Mouse (Mus musculus): Measurements from ENCODE around the gene Akap5. TPM values are rescaled to one million over a fixed set of nuclear protein-coding genes. Genes with fewer than 3 reads are reported as not detected.

Gene Akap5
- polyA plus RNA-seq, 1 experiment from 2014 or later, result 2.0 TPM

- no peak overlapping the region for H3K27ac ChIP-seq (replicated peaks; ENCODE audit: low read depth, low read length)
- WGBS, result 28% methylated on average over 14 of the region's 14 CpGs
- H3K9me3 ChIP-seq (replicated peaks; ENCODE audit: control insufficient read depth, low read length), result no peaks in the 10 kb centered on the region
- peaks cover 10% of the 10 kb centered on the region for H3K4me1 ChIP-seq (ENCODE audit: control insufficient read depth, insufficient read depth, low read length)
- peak overlapping the region; percentile 28; the same call in 1 of the 2 replicates for H3K9ac ChIP-seq (replicated peaks; ENCODE audit: low read length)
- no peaks in the 10 kb centered on the region for H3K36me3 ChIP-seq (replicated peaks; ENCODE audit: control insufficient read depth, insufficient read depth, low read depth, low read length)
- ATAC-seq (replicated peaks; ENCODE audit: insufficient number of reproducible peaks, low FRiP score, low TSS enrichment, low read depth) (no peak), DNase-seq (ENCODE audit: low spot score) (peak; percentile 23)
- peak overlapping the region; percentile 3; the same call in 1 of the 2 replicates for H3K4me3 ChIP-seq (ENCODE audit: low read depth, low read length)
- H3K27me3 ChIP-seq (ENCODE audit: control insufficient read depth, insufficient read depth, low read length), result no peaks in the 10 kb centered on the region
- peak overlapping the region; percentile 87 for H3K4me2 ChIP-seq (ENCODE audit: low read depth, low read length)
Observed at GRCm38 (mm10) chr12:76367096-76367995, 42.7 kb downstream of the Akap5 start.

- Histone ChIP-seq H3K4me2 (ENCODE audit: low read depth, low read length) (peak overlapping the region; percentile 87), H3K4me1 (ENCODE audit: control insufficient read depth, insufficient read depth, low read length) (peaks cover 10% of the 10 kb centered on the region), H3K27ac (replicated peaks; ENCODE audit: low read depth, low read length) (0 out of 2 replicates have a peak overlapping the region, but pooled peaks have one; percentile 35), H3K4me3 (ENCODE audit: low read depth, low read length) (peak overlapping the region; percentile 97), H3K9me3 (replicated peaks; ENCODE audit: control insufficient read depth, low read length) (no peaks in the 10 kb centered on the region), H3K36me3 (replicated peaks; ENCODE audit: control insufficient read depth, insufficient read depth, low read depth, low read length) (no peaks in the 10 kb centered on the region), H3K27me3 (ENCODE audit: control insufficient read depth, insufficient read depth, low read length) (no peaks in the 10 kb centered on the region), H3K9ac (replicated peaks; ENCODE audit: low read length) (peak overlapping the region; percentile 96)
- 9% methylated on average over 9 of the region's 9 CpGs for WGBS
- no peak for ATAC-seq (replicated peaks; ENCODE audit: insufficient number of reproducible peaks, low FRiP score, low TSS enrichment, low read depth)
- DNase-seq (ENCODE audit: low spot score), result peak; percentile 20
Observed at GRCm38 (mm10) chr12:76368201-76368789, 43.6 kb downstream of the Akap5 start.

- Histone ChIP-seq H3K4me1 (ENCODE audit: control insufficient read depth, insufficient read depth, low read length) (peaks cover 10% of the 10 kb centered on the region), H3K4me3 (ENCODE audit: low read depth, low read length) (peak overlapping the region; percentile 97)
- peak; percentile 73 for DNase-seq (ENCODE audit: low spot score)
Observed at GRCm38 (mm10) chr12:76368790-76369205, 44.1 kb downstream of the Akap5 start.

GRCm38 (mm10) chr12:76369206-76369977, 44.7 kb downstream of the Akap5 start, which contains the start of gene Zbtb25:
Zbtb25 (minus strand) TSS chr12:76369602.
- H3K4me2 ChIP-seq (ENCODE audit: low read depth, low read length), result peak within 1 kb of the TSS; percentile 87
- H3K27me3 ChIP-seq (ENCODE audit: control insufficient read depth, insufficient read depth, low read length), result no peaks in the 10 kb centered on the region
- DNase-seq (ENCODE audit: low spot score), result peak; percentile 90
- H3K4me3 ChIP-seq (ENCODE audit: low read depth, low read length), result peak within 1 kb of the TSS; percentile 97
- H3K4me1 ChIP-seq (ENCODE audit: control insufficient read depth, insufficient read depth, low read length), result peaks cover 10% of the 10 kb centered on the region
- peak within 1 kb of the TSS; percentile 96 for H3K9ac ChIP-seq (replicated peaks; ENCODE audit: low read length)
- under 1% methylated on average over 80 of the region's 96 CpGs for WGBS
- no peaks in the 10 kb centered on the region for H3K9me3 ChIP-seq (replicated peaks; ENCODE audit: control insufficient read depth, low read length)
- peak; percentile 58 for ATAC-seq (replicated peaks; ENCODE audit: insufficient number of reproducible peaks, low FRiP score, low TSS enrichment, low read depth)
- peak within 1 kb of the TSS; percentile 100 for H3K27ac ChIP-seq (replicated peaks; ENCODE audit: low read depth, low read length)
- no peaks in the 10 kb centered on the region for H3K36me3 ChIP-seq (replicated peaks; ENCODE audit: control insufficient read depth, insufficient read depth, low read depth, low read length)

More at GRCm38 (mm10) chr12:76368790-76369205, 44.1 kb downstream of the Akap5 start:
- Histone ChIP-seq H3K36me3 (replicated peaks; ENCODE audit: control insufficient read depth, insufficient read depth, low read depth, low read length) (no peaks in the 10 kb centered on the region), H3K27me3 (ENCODE audit: control insufficient read depth, insufficient read depth, low read length) (no peaks in the 10 kb centered on the region), H3K9ac (replicated peaks; ENCODE audit: low read length) (peak overlapping the region; percentile 96), H3K4me2 (ENCODE audit: low read depth, low read length) (peak overlapping the region; percentile 87), H3K9me3 (replicated peaks; ENCODE audit: control insufficient read depth, low read length) (no peaks in the 10 kb centered on the region), H3K27ac (replicated peaks; ENCODE audit: low read depth, low read length) (peak overlapping the region; percentile 100)
- under 1% methylated on average over 19 of the region's 26 CpGs for WGBS
- peak; percentile 29 for ATAC-seq (replicated peaks; ENCODE audit: insufficient number of reproducible peaks, low FRiP score, low TSS enrichment, low read depth)

GRCm38 (mm10) chr12:76369978-76370830, 45.5 kb downstream of the Akap5 start, which contains the start of gene Zbtb1:
Zbtb1 (plus strand) TSS chr12:76370266.
- H3K4me1 ChIP-seq (ENCODE audit: control insufficient read depth, insufficient read depth, low read length), result peaks cover 10% of the 10 kb centered on the region
- H3K27me3 ChIP-seq (ENCODE audit: control insufficient read depth, insufficient read depth, low read length), result no peaks in the 10 kb centered on the region
- peak within 1 kb of the TSS; percentile 87 for H3K4me2 ChIP-seq (ENCODE audit: low read depth, low read length)
- under 1% methylated on average over 84 of the region's 99 CpGs for WGBS
- DNase-seq (ENCODE audit: low spot score) (peak; percentile 76), ATAC-seq (replicated peaks; ENCODE audit: insufficient number of reproducible peaks, low FRiP score, low TSS enrichment, low read depth) (peak; percentile 76)
- H3K9ac ChIP-seq (replicated peaks; ENCODE audit: low read length), result peak within 1 kb of the TSS; percentile 96
- no peaks in the 10 kb centered on the region for H3K9me3 ChIP-seq (replicated peaks; ENCODE audit: control insufficient read depth, low read length)
- H3K4me3 ChIP-seq (ENCODE audit: low read depth, low read length), result peak within 1 kb of the TSS; percentile 97
- H3K27ac ChIP-seq (replicated peaks; ENCODE audit: low read depth, low read length), result peak within 1 kb of the TSS; percentile 100
- no peaks in the 10 kb centered on the region for H3K36me3 ChIP-seq (replicated peaks; ENCODE audit: control insufficient read depth, insufficient read depth, low read depth, low read length)

- peaks cover 10% of the 10 kb centered on the region for H3K4me1 ChIP-seq (ENCODE audit: control insufficient read depth, insufficient read depth, low read length)
- WGBS, result under 1% methylated on average over 55 of the region's 63 CpGs
Observed at GRCm38 (mm10) chr12:76370831-76371571, 46.3 kb downstream of the Akap5 start.

More at GRCm38 (mm10) chr12:76370831-76371571, 46.3 kb downstream of the Akap5 start:
- DNase-seq (ENCODE audit: low spot score) (peak; percentile 87), ATAC-seq (replicated peaks; ENCODE audit: insufficient number of reproducible peaks, low FRiP score, low TSS enrichment, low read depth) (peak; percentile 45)
- Histone ChIP-seq H3K9ac (replicated peaks; ENCODE audit: low read length) (peak overlapping the region; percentile 96), H3K4me2 (ENCODE audit: low read depth, low read length) (peak overlapping the region; percentile 87), H3K9me3 (replicated peaks; ENCODE audit: control insufficient read depth, low read length) (no peaks in the 10 kb centered on the region), H3K4me3 (ENCODE audit: low read depth, low read length) (peak overlapping the region; percentile 97), H3K36me3 (replicated peaks; ENCODE audit: control insufficient read depth, insufficient read depth, low read depth, low read length) (no peaks in the 10 kb centered on the region), H3K27me3 (ENCODE audit: control insufficient read depth, insufficient read depth, low read length) (no peaks in the 10 kb centered on the region), H3K27ac (replicated peaks; ENCODE audit: low read depth, low read length) (peak overlapping the region; percentile 100)

All from embryonic facial prominence, embryonic 11.5 days (tissue).